Mouse (Mus musculus): ENCODE data around the gene Ccdc162.
A peak's percentile ranks its signal among the peaks of the same experiment; 100 is the strongest.

Ccdc162 gene

DNA sequence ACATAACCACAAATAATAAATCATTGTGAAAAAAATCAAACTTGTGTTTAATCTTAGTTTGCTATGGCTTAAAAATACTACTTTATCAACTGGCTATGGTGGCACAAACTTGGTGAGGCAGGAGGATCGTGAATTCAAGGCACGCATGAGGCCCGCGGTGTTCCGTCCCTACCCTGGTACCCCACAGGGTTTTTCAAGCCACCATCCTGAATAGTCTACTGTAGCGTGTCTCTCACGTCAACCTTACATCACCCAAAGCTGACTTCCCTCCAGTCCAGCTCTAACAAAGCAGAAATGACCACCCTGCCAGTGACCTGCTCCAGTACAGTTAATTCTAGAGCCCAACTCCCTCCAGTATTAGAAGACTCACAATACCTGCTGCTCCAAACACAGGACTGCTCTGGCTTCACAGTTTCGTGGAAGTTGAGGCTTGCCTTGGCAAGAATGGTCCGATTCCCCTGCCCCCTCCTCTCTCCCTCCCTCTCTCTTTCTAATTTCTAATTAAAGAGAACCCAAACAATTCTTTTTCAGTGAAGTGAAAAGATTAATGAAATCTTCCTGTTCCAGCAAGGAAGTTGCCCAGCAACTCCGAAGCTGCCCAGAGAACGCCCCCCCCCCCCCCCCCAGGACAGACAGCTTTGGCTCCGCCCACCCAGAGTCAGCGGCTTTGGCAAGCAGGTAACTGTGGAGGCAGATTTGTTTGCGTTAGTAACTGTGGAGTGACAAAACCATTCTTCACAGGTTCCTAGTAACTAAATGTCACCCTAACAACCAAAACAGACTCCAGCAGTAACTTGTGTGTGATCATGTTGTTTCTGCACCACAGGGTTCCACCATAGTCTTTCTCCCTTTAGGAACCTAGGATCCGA lies at the start of gene Ccdc162:
Ccdc162 (minus strand) TSS at position 606 of the 869 bp plus-strand sequence.
- DNase-seq: peak; percentile 44

DNA sequence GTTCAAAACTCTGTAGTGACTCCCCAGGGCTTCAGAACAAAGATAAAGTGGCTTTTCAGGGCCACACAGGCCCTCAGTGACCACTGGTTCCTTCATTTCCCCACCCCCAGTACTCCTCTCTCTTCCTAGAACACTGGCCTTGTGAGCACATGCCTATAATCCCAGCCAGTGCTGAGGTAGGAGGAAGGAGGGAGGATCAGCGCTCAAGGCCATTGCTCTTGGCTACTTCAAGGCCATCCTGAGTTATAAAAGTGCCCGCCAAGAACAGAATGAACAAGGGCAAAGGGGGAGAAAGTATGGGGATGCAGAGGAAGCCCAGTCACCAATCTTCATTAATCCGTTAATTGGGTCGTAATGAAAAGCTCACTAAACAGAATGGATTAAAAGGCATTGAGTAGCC lies 49.2 kb upstream of the Ccdc162 start:
- no peak for DNase-seq

DNA sequence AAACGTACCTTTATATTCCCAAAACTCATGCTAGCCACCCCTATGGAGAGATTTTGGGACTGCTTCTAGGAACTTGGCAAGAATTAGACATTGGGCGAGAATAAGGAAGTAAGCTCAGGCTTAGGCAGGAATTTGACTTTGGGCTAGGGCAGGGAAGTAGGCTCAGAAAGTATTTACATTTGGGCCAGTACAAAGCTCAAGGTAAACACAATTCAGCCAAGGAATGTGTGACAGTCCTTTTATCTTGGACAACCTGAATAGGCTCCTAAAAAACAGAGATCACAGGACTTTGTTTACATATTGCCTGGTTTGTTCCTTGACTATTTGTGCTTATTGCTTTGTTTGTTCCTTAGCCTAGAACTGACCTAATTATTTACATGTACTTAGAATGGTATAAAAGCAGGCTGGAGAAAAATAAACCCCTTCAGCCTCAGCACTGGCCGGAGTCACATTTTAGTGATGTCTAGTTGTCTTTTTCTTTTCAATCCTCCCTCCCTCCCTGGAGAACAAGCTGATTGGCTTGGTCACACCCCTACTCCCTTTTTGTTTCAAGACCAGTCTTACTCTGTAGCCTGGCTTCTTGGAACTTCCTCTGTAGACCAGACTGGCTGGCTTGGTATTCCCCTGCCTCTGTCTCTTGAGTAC lies 47.4 kb upstream of the Ccdc162 start:
- DNase-seq: no peak

DNA sequence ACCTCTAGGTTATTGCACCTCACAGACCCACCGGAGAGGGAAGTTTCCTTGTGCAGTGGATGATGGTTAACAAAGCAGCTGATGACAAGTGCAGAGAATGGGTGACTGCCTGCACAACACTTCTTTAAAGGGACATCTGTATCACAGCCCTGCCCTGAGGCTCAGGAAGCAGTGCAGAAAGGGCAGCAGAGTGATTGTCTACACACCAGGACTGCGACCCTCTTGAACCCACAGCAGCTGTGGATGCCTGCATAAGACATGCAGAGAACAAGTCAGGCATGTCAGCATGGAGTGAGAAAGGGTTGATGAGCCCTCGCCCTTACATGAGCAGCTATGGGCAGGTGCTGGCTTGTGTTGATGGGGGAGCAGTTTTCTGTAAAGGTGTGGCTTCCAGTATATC lies 44.4 kb upstream of the Ccdc162 start:
- DNase-seq: no peak

DNA sequence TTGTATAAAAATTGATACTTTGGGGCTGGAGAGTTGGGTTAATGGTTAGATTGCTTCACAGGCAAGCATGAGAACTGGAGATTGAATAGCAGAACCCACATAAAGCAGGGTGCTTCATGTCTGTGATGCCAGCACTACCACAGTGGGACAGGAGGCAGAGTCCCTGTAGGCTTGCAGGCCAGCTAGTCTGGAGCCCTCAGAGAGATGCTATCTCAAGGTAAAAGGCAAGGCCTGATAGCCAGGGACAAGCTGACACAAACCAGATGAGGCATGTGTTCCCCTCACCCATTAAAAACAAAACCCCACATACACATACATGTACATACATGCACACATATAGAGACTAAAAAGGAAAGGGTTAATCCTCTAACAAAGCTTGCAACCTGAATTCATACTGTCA lies 41.6 kb upstream of the Ccdc162 start:
- no peak for DNase-seq

DNA sequence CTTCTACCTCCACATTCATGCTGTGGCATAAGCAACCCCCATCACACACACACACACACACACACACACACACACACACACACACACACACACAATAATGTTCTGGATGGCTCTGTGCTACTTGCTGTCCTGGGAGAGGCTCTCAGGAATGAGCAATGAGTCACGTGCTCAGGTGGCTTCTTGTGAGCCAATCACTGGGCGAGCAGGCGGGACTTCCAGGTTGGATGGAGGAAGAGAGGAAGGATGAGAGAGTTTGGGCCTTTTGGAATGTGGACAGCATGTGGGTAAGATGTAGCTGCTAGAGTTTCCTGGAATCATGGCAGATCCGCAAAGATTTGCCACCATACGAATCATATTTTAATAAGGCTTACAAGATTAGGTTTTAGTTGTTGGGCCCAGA lies 40.8 kb upstream of the Ccdc162 start:
- no peak for DNase-seq

DNA sequence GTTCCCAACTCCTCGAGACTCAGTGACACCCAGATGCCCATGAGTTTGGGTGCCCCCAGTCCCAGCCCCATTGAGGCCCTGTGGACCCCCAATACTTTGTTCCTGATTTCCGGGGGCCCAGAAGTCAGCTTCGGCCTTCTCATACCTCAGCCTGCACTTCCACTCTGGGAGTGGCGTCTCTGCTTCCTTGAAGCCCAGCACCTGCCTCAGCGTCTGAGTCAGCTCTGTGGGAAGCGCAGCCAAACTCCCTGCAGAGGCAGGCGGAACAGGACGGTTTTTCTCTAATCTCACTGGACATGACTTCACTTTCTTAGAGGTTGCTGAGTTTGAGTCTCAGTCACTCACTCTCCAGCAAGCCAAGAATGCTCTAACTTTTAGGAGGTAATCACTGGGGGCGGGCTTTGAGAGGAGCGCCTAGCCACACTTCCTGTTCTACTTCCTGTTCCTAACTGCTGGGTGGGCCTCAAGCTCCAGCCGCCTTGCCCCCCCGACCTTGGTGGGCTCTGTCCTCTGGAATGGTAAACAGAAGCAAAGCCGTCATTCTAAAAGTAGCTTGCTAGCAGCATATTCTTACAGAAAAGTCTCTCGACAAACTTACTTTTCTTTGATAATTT lies 35.5 kb upstream of the Ccdc162 start:
- DNase-seq: no peak

DNA sequence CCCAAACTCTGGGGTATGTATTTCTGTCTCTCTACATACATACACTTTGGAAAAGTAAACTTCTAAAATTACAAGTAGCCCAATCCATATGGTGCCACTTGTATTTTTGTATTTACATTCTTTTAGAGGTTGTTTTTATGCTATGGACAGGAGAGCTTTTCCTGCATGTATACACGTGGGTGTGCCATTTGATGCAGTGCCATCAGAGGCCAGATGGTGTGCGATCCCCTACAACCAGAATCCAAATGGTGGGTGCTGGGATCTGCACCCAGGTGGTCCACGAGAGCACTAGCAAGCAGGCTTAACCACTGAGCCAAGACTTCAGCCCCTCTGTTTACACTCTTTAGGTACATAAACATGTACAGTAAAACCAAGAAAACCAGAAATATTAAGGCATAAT lies 32.9 kb upstream of the Ccdc162 start:
- DNase-seq: no peak

DNA sequence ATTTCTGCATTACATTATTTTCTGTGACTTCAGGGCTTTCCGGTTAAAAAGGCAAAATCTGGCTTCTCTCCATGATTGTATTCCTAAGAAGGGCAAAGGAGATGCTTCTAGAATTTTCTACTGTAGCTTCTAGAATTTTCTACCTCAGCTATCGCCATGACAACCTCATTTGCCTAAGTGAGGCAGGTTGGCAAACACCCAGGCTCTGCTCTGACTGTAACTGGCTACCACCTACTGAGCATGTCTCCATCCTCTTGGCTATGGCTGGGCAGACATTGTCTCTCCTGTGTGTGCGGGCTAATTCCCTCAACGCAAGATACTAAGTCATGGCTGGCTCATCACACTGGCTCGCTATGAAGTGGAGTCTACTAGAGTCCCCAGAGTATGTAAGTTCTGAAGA lies 30.1 kb upstream of the Ccdc162 start:
- DNase-seq: no peak

DNA sequence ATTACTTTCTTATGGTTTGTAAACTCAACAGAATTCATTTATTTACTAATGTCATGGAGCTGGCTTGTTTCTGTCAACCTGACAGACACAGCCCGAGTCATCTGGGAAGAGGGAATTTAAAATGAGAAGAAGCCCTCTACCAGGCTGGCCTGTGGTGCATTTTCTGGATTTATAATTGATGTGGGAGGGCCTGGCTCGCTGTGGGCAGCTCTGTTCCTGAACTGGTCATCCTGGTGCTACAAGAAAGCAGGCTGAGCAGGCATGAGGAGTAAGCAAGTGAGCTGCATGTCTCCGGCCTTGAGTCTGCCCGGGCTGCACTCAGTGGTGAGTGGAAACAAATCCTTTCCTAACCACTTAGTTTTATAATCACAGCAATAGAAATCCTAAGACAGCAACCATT lies 27.6 kb upstream of the Ccdc162 start:
- DNase-seq: no peak

DNA sequence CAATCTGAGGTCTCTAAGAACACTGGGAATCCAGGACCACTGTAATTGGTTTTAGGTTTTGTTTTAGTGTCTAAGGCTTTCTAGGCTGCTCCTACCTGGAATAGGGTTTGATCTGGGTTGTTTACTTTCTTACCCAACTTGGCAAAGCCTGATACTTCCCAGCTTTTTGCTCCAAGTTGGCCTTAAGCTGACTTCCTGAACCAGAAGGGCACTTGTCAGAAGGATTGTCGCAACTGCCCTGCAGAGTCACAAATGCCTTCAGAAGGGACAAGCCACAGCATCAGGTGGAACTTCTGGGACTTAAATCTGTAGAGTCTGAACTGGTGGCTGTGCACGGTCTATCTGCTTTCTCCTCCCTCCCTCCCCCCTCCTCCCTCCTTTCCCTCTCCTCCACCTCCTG lies 23.8 kb upstream of the Ccdc162 start:
- peak; percentile 60 for DNase-seq

DNA sequence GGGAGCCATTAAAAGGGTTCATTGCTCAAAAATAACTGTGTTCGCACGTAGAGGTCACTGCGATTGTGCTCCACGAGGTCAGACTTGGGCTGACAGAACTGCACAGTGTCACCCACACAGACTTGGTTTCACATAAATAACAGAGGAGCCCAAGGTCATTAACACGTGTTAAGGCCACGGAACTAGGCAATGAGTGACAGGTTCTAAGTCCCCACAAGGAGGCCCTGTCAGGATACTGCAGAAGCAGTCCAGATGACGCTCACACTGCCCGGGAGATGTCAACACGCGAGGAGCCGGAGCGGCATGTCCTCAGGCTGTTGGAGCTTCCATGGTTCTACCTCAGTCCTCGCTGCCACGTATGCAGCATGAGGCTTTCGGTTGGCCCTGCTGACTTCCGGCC lies 20.8 kb upstream of the Ccdc162 start:
- DNase-seq: no peak

DNA sequence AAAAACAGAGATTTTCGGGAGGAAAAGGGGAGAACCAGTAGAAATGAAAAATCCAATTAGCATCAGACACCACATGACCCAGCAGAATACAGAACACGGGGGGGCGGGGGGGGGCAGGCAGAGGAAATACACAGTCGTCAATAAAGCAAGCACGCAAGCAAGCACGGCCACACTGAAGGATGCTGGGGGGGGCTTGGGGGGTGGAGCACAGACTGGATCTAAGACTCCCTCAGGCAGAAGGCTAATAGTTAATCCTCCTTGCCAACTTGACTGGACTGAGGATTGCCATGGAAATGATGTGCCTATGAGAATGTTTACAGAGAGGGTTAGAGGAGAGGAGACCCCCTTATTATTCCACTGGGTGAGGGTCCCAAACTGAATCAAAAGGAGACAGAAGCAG lies 19.0 kb upstream of the Ccdc162 start:
- DNase-seq: no peak

DNA sequence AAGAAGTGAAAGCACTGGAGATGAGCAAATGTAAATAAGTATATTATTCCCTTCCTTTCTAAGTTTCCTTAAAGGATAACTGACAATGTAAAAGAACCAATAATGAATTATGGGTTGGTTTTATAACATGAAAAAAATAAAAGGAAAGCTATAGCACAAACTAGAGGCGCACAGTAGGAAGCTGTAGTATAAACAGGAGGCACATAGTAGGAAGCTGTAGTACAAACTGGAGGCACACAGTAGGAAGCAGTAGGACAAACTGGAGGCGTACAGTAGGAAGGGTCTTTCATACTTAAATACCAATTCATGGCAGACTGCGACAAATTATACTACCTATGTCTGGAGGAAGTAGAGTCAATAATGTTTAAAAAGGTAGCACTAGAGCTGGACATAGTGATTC lies 16.8 kb upstream of the Ccdc162 start:
- DNase-seq: no peak

DNA sequence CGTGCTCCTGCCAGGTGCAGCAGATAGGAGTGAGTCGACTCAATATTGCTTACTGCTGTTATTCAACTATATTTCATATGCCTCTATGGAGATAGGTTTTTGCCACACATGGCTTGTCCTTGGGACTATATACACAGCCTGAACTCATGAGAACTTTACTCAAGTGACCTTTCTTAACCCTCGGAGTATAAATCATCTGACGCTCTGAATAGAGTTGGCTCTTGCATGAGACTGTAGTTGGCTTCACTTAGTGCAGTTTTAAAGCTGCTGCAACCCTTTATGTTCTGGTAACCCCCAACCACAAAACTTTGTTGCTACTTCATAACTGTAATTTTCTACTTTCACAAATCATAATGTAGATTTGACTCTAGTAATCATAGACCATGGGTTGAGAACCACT lies 15.5 kb upstream of the Ccdc162 start:
- no peak for DNase-seq

DNA sequence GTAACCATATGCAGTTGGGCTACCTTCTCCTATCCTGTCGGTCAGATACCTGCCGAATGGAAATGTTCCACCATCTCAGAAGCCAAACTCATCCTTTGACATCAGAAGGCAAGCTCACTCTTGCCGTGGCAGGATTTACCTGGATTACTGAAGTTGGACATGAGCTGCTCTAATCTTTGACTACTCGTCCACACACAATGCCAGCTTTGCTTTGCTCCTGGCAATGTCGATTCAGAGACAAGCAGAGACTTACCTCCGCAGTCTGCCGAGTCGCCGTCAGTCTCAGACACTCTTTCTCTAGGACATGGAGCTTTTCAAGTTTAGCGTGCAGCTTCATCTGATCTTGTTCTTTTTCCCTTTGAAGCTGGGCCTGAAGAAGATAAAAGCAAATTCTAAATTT lies 14.3 kb upstream of the Ccdc162 start:
- no peak for DNase-seq

DNA sequence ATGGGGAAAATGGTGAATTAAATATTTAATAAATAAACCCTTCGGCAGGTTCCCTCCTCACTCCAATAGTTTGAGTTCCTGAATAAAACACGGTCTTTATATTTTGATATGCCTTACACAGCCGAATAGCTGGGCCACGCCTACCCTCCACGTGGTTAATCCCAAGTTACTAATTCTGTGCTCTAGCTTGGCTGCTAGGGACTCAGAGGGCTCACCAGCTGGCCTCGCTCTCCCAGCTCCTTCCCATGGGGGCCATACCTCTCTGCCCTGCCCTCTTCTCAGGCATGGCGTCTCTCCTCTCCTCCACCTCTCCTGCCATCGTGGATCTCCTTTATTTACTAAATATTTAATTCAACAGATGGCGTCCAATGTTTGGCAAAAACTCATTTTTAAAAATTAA lies 9.8 kb upstream of the Ccdc162 start:
- no peak for DNase-seq

DNA sequence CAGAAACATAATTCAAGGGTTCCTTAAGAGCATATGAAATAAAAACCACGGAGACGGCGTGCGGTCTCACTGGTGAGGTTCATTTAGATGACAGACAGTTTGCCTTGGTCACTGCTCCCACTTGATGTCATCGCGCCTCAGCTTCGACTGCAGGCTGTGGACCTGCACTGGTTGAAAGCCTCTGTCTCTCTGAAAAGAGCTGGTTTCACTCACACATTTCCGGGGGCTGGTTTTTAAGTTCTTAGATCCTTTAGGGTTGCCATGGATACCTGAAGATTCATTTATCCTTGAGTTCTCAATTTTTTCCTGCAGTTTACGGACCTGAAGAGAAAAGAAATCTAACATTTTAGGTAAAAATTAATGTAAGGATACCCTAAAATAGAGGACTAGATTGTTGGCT lies 3.2 kb upstream of the Ccdc162 start:
- no peak for DNase-seq

DNA sequence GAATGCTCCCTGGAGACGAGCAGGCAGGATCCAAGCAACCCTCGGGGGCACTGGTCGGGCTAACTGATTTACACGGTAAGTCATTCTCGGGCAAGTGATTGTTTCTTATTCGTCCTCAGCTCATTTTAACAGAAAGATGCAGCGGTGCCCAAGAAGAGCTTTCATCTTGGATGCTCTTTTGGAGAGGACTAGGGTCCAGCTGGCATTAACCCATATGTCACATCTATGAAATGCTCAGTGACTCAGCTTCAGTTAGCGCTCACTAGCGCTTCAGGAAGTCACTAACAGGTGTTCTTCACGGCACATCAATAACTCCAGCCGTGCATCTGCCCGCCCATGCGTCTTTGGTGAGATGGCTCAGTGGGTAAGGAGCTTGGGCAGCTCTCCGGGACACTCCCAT lies 877 bp downstream of the Ccdc162 start:
- no peak for DNase-seq

DNA sequence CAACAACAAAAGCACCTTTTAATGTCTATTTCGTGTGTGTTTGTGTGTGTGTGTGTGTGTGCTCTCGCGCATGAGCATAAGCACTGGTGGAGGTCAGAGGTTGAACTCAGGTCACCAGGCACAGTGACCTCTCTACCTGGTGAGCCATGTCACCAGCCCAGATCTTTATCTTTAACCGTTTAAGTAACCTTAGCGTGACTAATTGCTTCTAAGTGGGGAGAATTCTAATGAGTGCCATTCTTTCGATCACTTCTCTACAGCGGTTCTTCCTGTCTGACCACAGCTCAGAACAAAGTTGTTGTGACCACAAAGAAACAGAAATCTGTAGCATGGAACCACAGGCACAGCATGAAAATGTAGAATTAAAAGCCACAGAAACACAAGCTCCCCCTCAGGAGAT lies 5.0 kb downstream of the Ccdc162 start:
- no peak for DNase-seq

DNA sequence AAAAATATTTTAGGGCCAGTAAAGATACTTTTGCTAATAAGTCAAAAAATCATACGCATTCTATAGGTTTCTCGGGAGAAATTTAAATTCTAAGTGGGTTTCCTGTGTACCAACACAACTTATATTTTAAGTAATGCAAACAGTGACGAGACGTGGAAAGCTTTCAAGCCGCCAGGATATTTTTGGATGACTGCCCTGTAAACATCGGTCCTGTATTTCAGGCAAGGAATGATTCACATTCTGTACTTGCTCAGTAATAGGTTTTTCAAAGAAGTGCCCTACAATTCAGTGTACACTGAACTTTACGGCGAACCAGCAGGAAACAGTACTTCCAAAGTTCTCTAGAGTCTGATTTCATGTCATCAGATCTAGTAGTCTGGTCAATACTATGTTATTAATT lies 5.7 kb downstream of the Ccdc162 start:
- peak; percentile 18 for DNase-seq

DNA sequence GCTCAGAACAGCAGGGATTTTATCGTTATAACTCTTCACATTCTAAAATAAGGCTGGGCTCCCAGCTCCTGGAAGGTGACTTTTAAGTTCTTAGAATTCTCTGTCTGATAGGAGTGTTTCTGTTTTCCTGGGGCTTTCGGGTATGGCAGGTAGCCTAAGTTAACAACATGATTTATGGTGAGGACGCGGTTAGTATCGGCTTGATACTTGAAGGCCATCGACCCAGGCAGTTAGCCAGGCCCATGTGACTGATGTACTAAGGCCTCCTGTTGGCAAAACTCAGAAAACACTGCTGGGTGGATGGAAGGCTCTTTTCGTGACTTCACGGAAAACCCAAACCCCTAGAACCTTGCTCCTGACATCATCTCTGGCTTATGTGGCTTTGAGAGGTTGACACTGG lies 7.1 kb downstream of the Ccdc162 start:
- DNase-seq: peak; percentile 77

DNA sequence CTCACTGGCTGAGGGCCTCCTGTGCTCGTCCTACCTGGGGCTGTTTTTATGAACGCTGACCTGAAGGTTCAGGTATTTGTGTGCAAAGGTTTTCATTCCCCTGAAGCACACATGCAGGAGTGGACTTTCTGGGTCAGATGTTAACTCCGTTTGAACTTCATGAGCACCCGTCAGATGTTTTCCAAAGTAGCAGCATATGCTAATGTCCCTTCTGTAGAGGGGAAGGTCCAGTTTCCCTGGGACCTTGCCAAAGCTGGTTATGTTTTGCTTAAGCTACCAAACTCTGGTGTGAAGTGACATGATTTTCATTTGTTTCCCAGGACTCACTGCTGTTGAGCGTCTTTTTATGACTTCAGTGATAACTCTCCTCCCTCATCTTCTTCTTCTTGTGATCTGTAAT lies 16.8 kb downstream of the Ccdc162 start:
- no peak for DNase-seq

DNA sequence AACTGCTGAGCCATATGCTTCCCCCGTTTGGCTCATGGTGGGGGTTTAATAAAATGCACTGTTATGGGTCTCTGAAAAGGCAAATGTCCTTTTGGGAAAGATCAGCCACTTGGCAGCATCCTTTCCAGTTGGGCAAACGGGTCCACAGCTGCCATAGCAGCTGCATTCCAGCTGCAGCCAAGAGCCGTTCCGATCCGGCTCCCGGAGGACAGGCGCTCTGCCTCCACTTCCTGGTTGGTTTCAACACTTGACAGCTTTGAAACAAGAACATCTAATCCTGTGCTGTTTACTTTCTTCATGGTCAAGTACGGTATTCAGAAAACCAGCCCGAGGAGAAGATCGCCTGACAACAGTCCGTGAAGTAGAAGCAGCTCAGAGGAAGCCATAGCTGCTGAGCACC lies 19.4 kb downstream of the Ccdc162 start:
- DNase-seq: no peak

Data from lung, postnatal 36 days (tissue).